Mouse (Mus musculus): ENCODE data around the gene Spaca9.

DNA sequence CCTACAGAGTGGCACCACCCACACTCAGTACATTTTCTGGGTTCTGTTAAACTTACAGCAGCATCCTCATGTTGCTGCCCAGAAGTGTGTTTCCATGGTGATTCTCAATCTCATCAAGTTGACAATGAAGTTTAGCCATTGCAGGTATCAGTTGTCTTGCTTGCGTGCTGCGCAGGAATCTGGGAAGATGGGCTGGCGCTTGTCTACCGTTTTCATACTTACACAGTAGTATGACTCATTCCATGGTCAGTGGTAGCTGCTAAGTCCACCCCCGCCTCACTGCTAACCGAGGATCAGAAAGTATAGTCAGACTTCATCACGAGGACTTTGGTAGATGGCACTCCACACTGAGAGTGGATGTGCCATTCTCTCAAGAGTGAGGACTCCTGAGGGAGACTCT, 46.2 kb downstream of the Spaca9 start:
- TF ChIP-seq CTCF (IDR thresholded peaks at IDR 0.05; ENCODE audit: control insufficient read depth, insufficient read depth, insufficient replicate concordance, low read depth, low read length) (no peak), POLR2A (IDR thresholded peaks at IDR 0.05; ENCODE audit: control insufficient read depth, low read depth, low read length) (no peak)

Data from testis, adult 2 months (tissue).